Mouse (Mus musculus) CH12.LX (cell line): Measurements from ENCODE around the gene AU021092. TPM values are rescaled to one million over a fixed set of nuclear protein-coding genes. Genes with fewer than 3 reads are reported as not detected.

Source experiments
- DNase-seq: peaks from one replicate; pipeline ENCODE4 v3.0.0-alpha.2; 2013; ENCODE audit errors: extremely low read depth
- H3K27ac ChIP-seq: 2 replicates; pipeline ENCODE4 v1.5.1; 2012; ENCODE audit warnings: low read depth, mild to moderate bottlenecking, control low read depth, moderate library complexity; ENCODE audit not compliant: insufficient read depth
- H3K27me3 ChIP-seq: replicated peaks from 2 replicates; pipeline ENCODE3; 2012; ENCODE audit warnings: inconsistent platforms
- H3K36me3 ChIP-seq, 2 experiments: replicated peaks in 1 of 2; 2 replicates each; pipeline versions ENCODE3 to v1.6.1; 2012; ENCODE audit warnings: inconsistent platforms in 1 of 2, low read length in 1 of 2, mild to moderate bottlenecking in 1 of 2, mixed read lengths in 1 of 2, moderate library complexity in 1 of 2; ENCODE audit not compliant: control insufficient read depth in 1 of 2, insufficient read depth in 1 of 2
- H3K4me1 ChIP-seq, 2 experiments: 2 replicates each; pipeline ENCODE4 v1.6.1; 2012; ENCODE audit warnings: inconsistent platforms in 1 of 2, moderate library complexity in 1 of 2; ENCODE audit not compliant: insufficient read depth in 2 of 2, control insufficient read depth in 1 of 2
- H3K4me2 ChIP-seq: 2 replicates; pipeline ENCODE4 v1.6.1; 2012; ENCODE audit warnings: low read depth, mild to moderate bottlenecking, control low read depth; ENCODE audit not compliant: poor library complexity, insufficient read depth, severe bottlenecking
- H3K4me3 ChIP-seq, 3 experiments: fragments of 150-350 bp in 1 of 3; sonication (generic) in 1 of 3; replicated peaks in 1 of 3; 2 replicates each; pipeline versions ENCODE3 to v1.5.1; 2011 to 2012; ENCODE audit warnings: low read depth in 2 of 3, low read length in 2 of 3, mild to moderate bottlenecking in 2 of 3, moderate library complexity in 2 of 3, control low read depth in 1 of 3, improper control_type of control experiment in 1 of 3, inconsistent platforms in 1 of 3, mixed read lengths in 1 of 3; ENCODE audit not compliant: poor library complexity in 1 of 3
- H3K79me2 ChIP-seq: replicated peaks from 2 replicates; pipeline ENCODE4 v1.6.1; 2012; ENCODE audit warnings: mild to moderate bottlenecking, moderate library complexity; ENCODE audit not compliant: control insufficient read depth, poor library complexity, insufficient read depth, severe bottlenecking; ENCODE audit errors: extremely low read depth
- H3K9ac ChIP-seq: 2 replicates; pipeline ENCODE4 v1.6.1; 2012; ENCODE audit warnings: low read depth, mild to moderate bottlenecking, control low read depth, moderate library complexity; ENCODE audit not compliant: insufficient read depth
- H3K9me3 ChIP-seq: replicated peaks from 2 replicates; pipeline ENCODE3; 2012; ENCODE audit warnings: low read length, inconsistent platforms, mixed read lengths
- CHD2 ChIP-seq: IDR thresholded peaks from 2 replicates; pipeline ENCODE4 v1.6.1; 2011; ENCODE audit warnings: low read length, improper control_type of control experiment
- CTCF ChIP-seq, 2 experiments: IDR thresholded peaks in 1 of 2; conservative IDR thresholded peaks in 1 of 2; 2 replicates each; pipeline ENCODE4 v1.5.1; 2011 to 2012; ENCODE audit warnings: low read depth in 2 of 2, low read length in 2 of 2, improper control_type of control experiment in 1 of 2, inconsistent platforms in 1 of 2, mild to moderate bottlenecking in 1 of 2, moderate library complexity in 1 of 2
- ETS1 ChIP-seq: conservative IDR thresholded peaks from 2 replicates; pipeline ENCODE4 v1.6.1; 2012; ENCODE audit warnings: low read depth, mild to moderate bottlenecking, inconsistent platforms, low read length, improper control_type of control experiment, moderate library complexity
- GABPA ChIP-seq: IDR thresholded peaks from 2 replicates; pipeline ENCODE4 v1.6.1; 2012; ENCODE audit warnings: low read depth, low read length, improper control_type of control experiment, inconsistent platforms; ENCODE audit not compliant: insufficient replicate concordance
- HCFC1 ChIP-seq: IDR thresholded peaks from 2 replicates; pipeline ENCODE4 v1.6.1; 2012; ENCODE audit warnings: low read depth, mild to moderate bottlenecking, inconsistent platforms, low read length, improper control_type of control experiment
- JUN ChIP-seq: IDR thresholded peaks from 2 replicates; pipeline ENCODE4 v1.6.1; 2011; ENCODE audit warnings: low read depth, mild to moderate bottlenecking, low read length, improper control_type of control experiment, moderate library complexity; ENCODE audit not compliant: insufficient read depth
- KAT2A ChIP-seq: IDR thresholded peaks from 2 replicates; pipeline ENCODE4 v1.6.1; 2012; ENCODE audit warnings: low read length, improper control_type of control experiment, inconsistent platforms; ENCODE audit not compliant: insufficient replicate concordance
- MAFK ChIP-seq: IDR thresholded peaks from 2 replicates; pipeline ENCODE4 v1.6.1; 2011; ENCODE audit warnings: low read length, improper control_type of control experiment; ENCODE audit not compliant: insufficient replicate concordance
- MAZ ChIP-seq: IDR thresholded peaks from 2 replicates; pipeline ENCODE4 v1.6.1; 2012; ENCODE audit warnings: low read depth, mild to moderate bottlenecking, inconsistent platforms, low read length, improper control_type of control experiment, moderate library complexity
- MEF2A ChIP-seq: IDR thresholded peaks from 2 replicates; pipeline ENCODE4 v1.6.1; 2014; ENCODE audit warnings: low read depth, mild to moderate bottlenecking, inconsistent platforms, low read length, improper control_type of control experiment, borderline replicate concordance
- MXI1 ChIP-seq: IDR thresholded peaks from 2 replicates; pipeline ENCODE4 v1.6.1; 2011; ENCODE audit warnings: mild to moderate bottlenecking, low read depth, low read length, improper control_type of control experiment
- MYC ChIP-seq: IDR thresholded peaks from 2 replicates; pipeline ENCODE4 v1.6.1; 2011; ENCODE audit warnings: low read depth, mild to moderate bottlenecking, improper control_type of control experiment, low read length
- PAX5 ChIP-seq: IDR thresholded peaks from 2 replicates; pipeline ENCODE4 v1.6.1; 2012; ENCODE audit warnings: low read length, inconsistent platforms, mixed read lengths
- POLR2A ChIP-seq: IDR thresholded peaks from 2 replicates; pipeline ENCODE4 v1.6.1; 2011; ENCODE audit warnings: low read depth, mild to moderate bottlenecking, improper control_type of control experiment, low read length
- POLR2AphosphoS2 ChIP-seq: IDR thresholded peaks from 2 replicates; pipeline ENCODE4 v1.6.1; 2011; ENCODE audit warnings: low read depth, low read length, improper control_type of control experiment
- RAD21 ChIP-seq: IDR thresholded peaks from 2 replicates; pipeline ENCODE4 v1.6.1; 2011; ENCODE audit warnings: low read depth, mild to moderate bottlenecking, low read length, improper control_type of control experiment, moderate library complexity
- SMC3 ChIP-seq: IDR thresholded peaks from 2 replicates; pipeline ENCODE4 v1.6.1; 2011; ENCODE audit warnings: low read depth, low read length, improper control_type of control experiment
- TBP ChIP-seq: conservative IDR thresholded peaks from 2 replicates; pipeline ENCODE4 v1.6.1; 2011; ENCODE audit warnings: low read depth, low read length, improper control_type of control experiment
- TCF12 ChIP-seq: IDR thresholded peaks from 2 replicates; pipeline ENCODE4 v1.6.1; 2014; ENCODE audit warnings: low read depth, mild to moderate bottlenecking, inconsistent platforms, low read length, improper control_type of control experiment
- ZC3H11A ChIP-seq: IDR thresholded peaks from 2 replicates; pipeline ENCODE4 v1.6.1; 2012; ENCODE audit warnings: low read depth, mild to moderate bottlenecking, inconsistent platforms, low read length, improper control_type of control experiment
- ZMIZ1 ChIP-seq: IDR thresholded peaks from 2 replicates; pipeline ENCODE4 v1.6.1; 2012; ENCODE audit warnings: low read depth, mild to moderate bottlenecking, inconsistent platforms, low read length, improper control_type of control experiment
- ZNF384 ChIP-seq: IDR thresholded peaks from 2 replicates; pipeline ENCODE4 v1.6.1; 2012; ENCODE audit warnings: low read depth, low read length, improper control_type of control experiment, inconsistent platforms
- dilution Hi-C: fragments of 300-500 bp; cut with MboI; formaldehyde crosslinking; loops from 2 replicates; pipeline ENCODE4 v1.14.3; 2020; ENCODE audit warnings: low sequenced_read_pairs; ENCODE audit not compliant: extremely low pct_unique_long_range_greater_than_20kb, extremely low pct_ligation_motif_present
- in situ Hi-C: fragments of 300-500 bp; cut with MboI; formaldehyde crosslinking; loops from 3 replicates; pipeline ENCODE4 v1.14.3; 2019; ENCODE audit warnings: low sequenced_read_pairs, low pct_ligation_motif_present, low pct_unique_long_range_greater_than_20kb, mixed read lengths
- polyA plus RNA-seq: library from polyadenylated mRNA; unstranded; fragments of >175 nt; gene quantifications from 2 replicates; pipeline ENCODE4 v1.2.1, GENCODE M21; 2012; ENCODE audit warnings: low read depth; ENCODE audit not compliant: insufficient read length
- total RNA-seq, 2 experiments: library from RNA; depleted of rRNA; stranded (reverse); fragments of 300-350 nt in 1 of 2; fragments of >200 nt in 1 of 2; gene quantifications; 2 replicates each; pipeline ENCODE4 v1.2.3; 2012 to 2014

AU021092 gene
- total and polyA plus RNA-seq, 3 experiments, result not detected

DNA sequence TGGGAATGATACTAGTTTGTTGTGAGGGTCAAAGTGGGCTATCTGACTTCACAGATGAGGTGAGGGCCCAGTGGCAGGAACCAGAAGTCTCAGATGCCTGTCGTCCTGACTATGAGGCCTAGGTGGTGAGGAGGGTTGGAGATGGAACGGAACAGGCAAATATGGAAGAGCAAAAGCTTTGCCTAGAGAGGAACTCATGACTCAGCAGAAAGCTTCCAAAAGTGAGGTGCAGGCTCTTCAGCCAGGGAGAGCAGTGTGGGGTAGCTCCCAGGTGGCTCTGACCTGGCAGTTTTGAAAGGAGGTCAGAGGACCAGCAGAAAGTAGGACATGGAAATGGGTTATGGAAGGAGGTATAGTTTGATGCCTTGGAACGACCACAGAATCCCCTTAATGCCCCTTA lies 28.8 kb upstream of the AU021092 start:
- H3K9ac ChIP-seq, result no peak overlapping the region
- H3K27me3 ChIP-seq, result no peaks in the 10 kb centered on the region
- H3K4me3 ChIP-seq, result no peak overlapping the region
- no peaks in the 10 kb centered on the region; the same call in 1 of the 2 replicates for H3K79me2 ChIP-seq
- dilution Hi-C loops (no loop called here), in situ Hi-C loops (no loop called here)
- no peaks in the 10 kb centered on the region for H3K9me3 ChIP-seq
- H3K27ac ChIP-seq, result no peak overlapping the region
- no peak overlapping the region for H3K4me2 ChIP-seq
- H3K4me1 ChIP-seq, result peaks cover 3 to 17% of the 10 kb centered on the region in 2 experiments; a peak in 3 of 4 replicates
- DNase-seq, result no peak
- peaks cover 54 to 75% of the 10 kb centered on the region in 2 experiments for H3K36me3 ChIP-seq
- TF ChIP-seq ZC3H11A, result no peak
- TF ChIP-seq ZNF384, result no peak
- TF ChIP-seq GABPA, result no peak
- TF ChIP-seq MAFK, result 0 out of 2 replicates have a peak, but pooled peaks have one; percentile 44
- TF ChIP-seq TCF12, result no peak

DNA sequence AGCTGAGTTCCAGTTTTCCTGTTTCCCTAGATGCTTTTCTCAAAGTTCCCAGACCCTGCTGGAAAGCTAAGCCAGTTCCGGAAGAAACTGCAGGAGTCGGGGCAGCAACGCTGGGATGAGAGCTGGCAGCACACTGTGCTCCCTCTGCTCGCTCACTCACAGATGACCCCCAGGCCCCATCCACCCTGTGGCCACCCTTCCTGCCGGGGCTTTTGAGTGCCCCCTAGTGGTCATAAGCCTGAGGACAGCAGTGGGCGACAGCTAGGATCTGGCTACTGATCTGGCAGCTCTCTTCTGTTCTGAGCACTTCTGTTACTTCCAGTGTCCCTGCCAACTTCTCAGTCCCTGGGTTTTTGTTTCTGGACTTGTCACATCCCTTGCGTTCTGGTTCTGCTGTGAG lies 22.3 kb upstream of the AU021092 start:
- Histone ChIP-seq H3K36me3 (peaks cover 87 to 97% of the 10 kb centered on the region in 2 experiments), H3K4me1 (no peaks in the 10 kb centered on the region), H3K79me2 (no peaks in the 10 kb centered on the region), H3K9me3 (no peaks in the 10 kb centered on the region), H3K27me3 (no peaks in the 10 kb centered on the region), H3K4me2 (no peak overlapping the region), H3K9ac (no peak overlapping the region), H3K27ac (no peak overlapping the region), H3K4me3 (no peak overlapping the region)
- in situ Hi-C loops (loop anchor here (5.0 kb wide), 1 partner anchor 37 kb away; no protein-coding TSS in a partner anchor), dilution Hi-C loops (no loop called here)
- TF ChIP-seq CTCF (conservative IDR thresholded peaks at IDR 0.05 in 1 of 2, IDR thresholded peaks at IDR 0.05 in 1 of 2; ENCODE audit: low read depth in 2 of 2, low read length in 2 of 2), result peak; percentile 85 to 87
- TF ChIP-seq MXI1, result no peak
- peak; percentile 43 for TF ChIP-seq SMC3
- peak; percentile 62 for TF ChIP-seq RAD21
- peak; percentile 21 for TF ChIP-seq POLR2A
- TF ChIP-seq PAX5, result no peak
- peak; percentile 66 for DNase-seq

DNA sequence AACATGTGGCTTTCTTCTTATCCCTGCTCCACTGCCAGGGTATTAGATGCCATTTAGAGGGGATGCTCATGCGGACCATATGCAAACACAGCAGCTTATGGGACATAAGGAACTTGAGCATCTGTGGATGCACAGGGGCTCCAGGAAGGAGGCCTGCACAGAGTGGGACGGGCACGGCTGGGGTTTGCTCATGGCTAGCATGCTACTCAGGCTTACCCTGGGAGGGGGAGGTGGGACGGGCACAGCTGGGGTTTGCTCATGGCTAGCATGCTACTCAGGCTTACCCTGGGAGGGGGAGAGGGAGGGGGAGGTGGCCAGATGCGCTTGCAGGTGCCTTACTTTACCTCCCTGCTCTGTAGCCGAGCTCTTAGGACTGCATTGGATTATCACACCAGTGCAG lies 20.8 kb upstream of the AU021092 start:
- Histone ChIP-seq H3K9ac (no peak overlapping the region), H3K27me3 (no peaks in the 10 kb centered on the region), H3K4me3 (no peak overlapping the region), H3K36me3 (peaks cover 83 to 97% of the 10 kb centered on the region in 2 experiments), H3K27ac (no peak overlapping the region), H3K9me3 (no peaks in the 10 kb centered on the region), H3K4me2 (no peak overlapping the region), H3K4me1 (no peaks in the 10 kb centered on the region), H3K79me2 (no peaks in the 10 kb centered on the region)
- DNase-seq, result no peak
- dilution Hi-C loops (no loop called here), in situ Hi-C loops (loop anchor here (5.0 kb wide), 1 partner anchor 36 kb away; no protein-coding TSS in a partner anchor)
- TF ChIP-seq HCFC1, result no peak
- TF ChIP-seq KAT2A, result no peak
- TF ChIP-seq MYC, result no peak
- TF ChIP-seq MXI1, result no peak
- no peak for TF ChIP-seq MAZ
- no peak for TF ChIP-seq MAFK
- no peak for TF ChIP-seq POLR2AphosphoS2
- TF ChIP-seq ZC3H11A, result no peak
- no peak for TF ChIP-seq ETS1
- TF ChIP-seq CHD2, result no peak
- TF ChIP-seq CTCF (conservative IDR thresholded peaks at IDR 0.05 in 1 of 2, IDR thresholded peaks at IDR 0.05 in 1 of 2; ENCODE audit: low read depth in 2 of 2, low read length in 2 of 2), result no peak
- TF ChIP-seq JUN, result no peak
- no peak for TF ChIP-seq TCF12
- TF ChIP-seq ZMIZ1, result no peak
- TF ChIP-seq TBP, result no peak
- no peak for TF ChIP-seq MEF2A
